Mouse (Mus musculus) gastrocnemius, postnatal 36 days (tissue): ENCODE results near the gene Ralb. TPM values are rescaled to one million over a fixed set of nuclear protein-coding genes. Genes with fewer than 3 reads are reported as not detected.

Experiments
- total RNA-seq, 2 experiments: library from RNA; stranded (reverse); gene quantifications; 2 replicates each; pipeline ENCODE4 v1.2.3; 2021

Ralb gene
- total RNA-seq, 2 experiments from 2014 or later, result 7.6 to 9.5 TPM

Other genes with a start within 250 kb of the Ralb start
- gene Inhbb, start 82.5 kb downstream of the Ralb start, total RNA-seq, result under 1 TPM; 0.33 to 0.67 TPM
- gene Tmem185b, start 21.4 kb upstream of the Ralb start, total RNA-seq, result 1 to 10 TPM; 3.5 to 4.0 TPM
- gene Epb41l5, start 144.2 kb upstream of the Ralb start, total RNA-seq, result 1 to 10 TPM; 2.7 to 3.6 TPM